Mouse (Mus musculus) midbrain, embryonic 11.5 days (tissue): Measurements from ENCODE around the gene Doxl2. TPM values are rescaled to one million over a fixed set of nuclear protein-coding genes. Genes with fewer than 3 reads are reported as not detected.

Experiments used
- ATAC-seq: fragments of 200-750 bp; cut with Nextera tagmentation; 2 replicates; pipeline ENCODE4 v1.8.0; 2017; ENCODE audit warnings: moderate TSS enrichment, moderate library complexity; ENCODE audit not compliant: low FRiP score
- DNase-seq: peaks from one replicate; pipeline ENCODE4 v3.0.0; 2015; ENCODE audit warnings: low spot score; ENCODE audit errors: missing footprints
- H3K27ac ChIP-seq: fragments of 300-500 bp; sonication (generic); 2 replicates; pipeline ENCODE4 v1.5.1; 2014; ENCODE audit warnings: low read depth, low read length
- H3K27me3 ChIP-seq: fragments of 300-500 bp; sonication (generic); 2 replicates; pipeline ENCODE4 v1.6.1; 2014; ENCODE audit warnings: mild to moderate bottlenecking, low read length, moderate library complexity, mixed read lengths; ENCODE audit not compliant: control insufficient read depth, insufficient read depth
- H3K36me3 ChIP-seq: fragments of 300-500 bp; sonication (generic); 2 replicates; pipeline ENCODE4 v1.6.1; 2014; ENCODE audit warnings: mild to moderate bottlenecking, low read length, moderate library complexity, mixed read lengths; ENCODE audit not compliant: control insufficient read depth, insufficient read depth
- H3K4me1 ChIP-seq: fragments of 300-500 bp; sonication (generic); 2 replicates; pipeline ENCODE4 v1.6.1; 2014; ENCODE audit warnings: low read length; ENCODE audit not compliant: control insufficient read depth, insufficient read depth
- H3K4me2 ChIP-seq: fragments of 300-500 bp; sonication (generic); 2 replicates; pipeline ENCODE4 v1.6.1; 2014; ENCODE audit warnings: mild to moderate bottlenecking, moderate library complexity
- H3K4me3 ChIP-seq: fragments of 300-500 bp; sonication (generic); 2 replicates; pipeline ENCODE4 v1.5.1; 2014; ENCODE audit warnings: low read depth, low read length
- H3K9ac ChIP-seq: fragments of 300-500 bp; sonication (generic); 2 replicates; pipeline ENCODE4 v1.6.1; 2014; ENCODE audit warnings: low read length
- H3K9me3 ChIP-seq: fragments of 300-500 bp; sonication (generic); 2 replicates; pipeline ENCODE4 v1.6.1; 2016; ENCODE audit warnings: low read length; ENCODE audit not compliant: control insufficient read depth
- WGBS: fragments of 180-500 bp; shearing (Covaris S2); extraction: QIAGEN DNeasy Blood & Tissue Kit; methylation state at CpG from one replicate; pipeline ENCODE4 v1.1.7; 2014; 5-methylcytosine and 5-hydroxymethylcytosine counted together
- polyA plus RNA-seq: library from polyadenylated mRNA; unstranded; fragments of >200 nt; fragmentation: Nextera tagmentation; extraction: Ambion mirVana; gene quantifications from 2 replicates; pipeline ENCODE4 v1.2.1, GENCODE M21; 2014

Doxl2 gene
- not detected in 2 replicates for polyA plus RNA-seq

GRCm38 (mm10) chr6:48974663-48975062 is at the start of gene Doxl2:
Gene Doxl2, plus strand, starts transcription at chr6:48974963.
- H3K27me3 ChIP-seq, result no peaks in the 10 kb centered on the region
- no peak for ATAC-seq
- no peaks in the 10 kb centered on the region for H3K36me3 ChIP-seq
- H3K9me3 ChIP-seq, result no peaks in the 10 kb centered on the region
- no peaks in the 10 kb centered on the region for H3K4me1 ChIP-seq
- DNase-seq, result no peak
- H3K4me3 ChIP-seq, result no peak within 1 kb of the TSS
- H3K27ac ChIP-seq, result no peak within 1 kb of the TSS
- H3K4me2 ChIP-seq, result no peak within 1 kb of the TSS
- WGBS, result 89% methylated on average over 2 of the region's 2 CpGs
- no peak within 1 kb of the TSS for H3K9ac ChIP-seq

- Histone ChIP-seq H3K27ac (no peak within 1 kb of the TSS), H3K4me3 (no peak within 1 kb of the TSS), H3K9me3 (no peaks in the 10 kb centered on the region), H3K4me1 (no peaks in the 10 kb centered on the region), H3K4me2 (no peak within 1 kb of the TSS), H3K27me3 (no peaks in the 10 kb centered on the region), H3K9ac (no peak within 1 kb of the TSS), H3K36me3 (no peaks in the 10 kb centered on the region)
- 92% methylated on average over 5 of the region's 5 CpGs for WGBS
- ATAC-seq, result no peak
- no peak for DNase-seq
Observed at GRCm38 (mm10) chr6:48929595-48929994, 45.2 kb upstream of the Doxl2 start, which contains the start of gene 1600015I10Rik. Gene 1600015I10Rik, plus strand, starts transcription at chr6:48929895.

GRCm38 (mm10) chr6:48949596-48949995 is 25.2 kb upstream of the Doxl2 start:
- no peak overlapping the region for H3K4me2 ChIP-seq
- H3K4me1 ChIP-seq, result no peaks in the 10 kb centered on the region
- no peak overlapping the region for H3K9ac ChIP-seq
- no peaks in the 10 kb centered on the region for H3K36me3 ChIP-seq
- no peak overlapping the region for H3K27ac ChIP-seq
- ATAC-seq (no peak), DNase-seq (no peak)
- H3K9me3 ChIP-seq, result no peaks in the 10 kb centered on the region
- WGBS, result 79% methylated on average over 2 of the region's 2 CpGs
- no peak overlapping the region for H3K4me3 ChIP-seq
- H3K27me3 ChIP-seq, result no peaks in the 10 kb centered on the region

GRCm38 (mm10) chr6:48950676-48951075 is 24.1 kb upstream of the Doxl2 start:
- no peak overlapping the region for H3K4me2 ChIP-seq
- H3K27ac ChIP-seq, result no peak overlapping the region
- no peak overlapping the region for H3K4me3 ChIP-seq
- ATAC-seq (no peak), DNase-seq (no peak)
- 93% methylated on average over 5 of the region's 5 CpGs for WGBS
- no peaks in the 10 kb centered on the region for H3K4me1 ChIP-seq
- H3K36me3 ChIP-seq, result no peaks in the 10 kb centered on the region
- no peaks in the 10 kb centered on the region for H3K27me3 ChIP-seq
- H3K9me3 ChIP-seq, result no peaks in the 10 kb centered on the region
- no peak overlapping the region for H3K9ac ChIP-seq

- no peak overlapping the region for H3K9ac ChIP-seq
- ATAC-seq (no peak), DNase-seq (no peak)
Observed at GRCm38 (mm10) chr6:48951630-48952029, 23.1 kb upstream of the Doxl2 start.

GRCm38 (mm10) chr6:48953220-48953619 is 21.5 kb upstream of the Doxl2 start:
- no peak for DNase-seq
- WGBS, result 83% methylated on average over 5 of the region's 5 CpGs
- Histone ChIP-seq H3K9me3 (no peaks in the 10 kb centered on the region), H3K27ac (no peak overlapping the region), H3K4me2 (no peak overlapping the region), H3K4me1 (no peaks in the 10 kb centered on the region), H3K36me3 (no peaks in the 10 kb centered on the region), H3K27me3 (no peaks in the 10 kb centered on the region), H3K9ac (no peak overlapping the region), H3K4me3 (no peak overlapping the region)
- no peak for ATAC-seq

More at GRCm38 (mm10) chr6:48951630-48952029, 23.1 kb upstream of the Doxl2 start:
- no peak overlapping the region for H3K4me3 ChIP-seq
- no peaks in the 10 kb centered on the region for H3K36me3 ChIP-seq
- no peaks in the 10 kb centered on the region for H3K9me3 ChIP-seq
- 91% methylated on average over 6 of the region's 6 CpGs for WGBS
- H3K4me1 ChIP-seq, result no peaks in the 10 kb centered on the region
- no peak overlapping the region for H3K27ac ChIP-seq
- H3K27me3 ChIP-seq, result no peaks in the 10 kb centered on the region
- H3K4me2 ChIP-seq, result no peak overlapping the region

- H3K27me3 ChIP-seq, result no peaks in the 10 kb centered on the region
- no peak overlapping the region for H3K4me2 ChIP-seq
- H3K9ac ChIP-seq, result no peak overlapping the region
- no peak overlapping the region for H3K27ac ChIP-seq
- 79% methylated on average over 5 of the region's 5 CpGs for WGBS
- no peak for DNase-seq
- no peaks in the 10 kb centered on the region for H3K9me3 ChIP-seq
- ATAC-seq, result no peak
- no peak overlapping the region for H3K4me3 ChIP-seq
- no peaks in the 10 kb centered on the region for H3K36me3 ChIP-seq
- H3K4me1 ChIP-seq, result no peaks in the 10 kb centered on the region
Observed at GRCm38 (mm10) chr6:48954211-48954610, 20.6 kb upstream of the Doxl2 start.

- Histone ChIP-seq H3K9ac (no peak overlapping the region), H3K4me2 (no peak overlapping the region), H3K4me1 (no peaks in the 10 kb centered on the region), H3K27me3 (no peaks in the 10 kb centered on the region), H3K27ac (no peak overlapping the region), H3K36me3 (no peaks in the 10 kb centered on the region), H3K9me3 (no peaks in the 10 kb centered on the region), H3K4me3 (no peak overlapping the region)
- DNase-seq, result peak; percentile 85
- ATAC-seq, result no peak
- WGBS, result 55% methylated on average over 1 of the region's 1 CpGs
Observed at GRCm38 (mm10) chr6:48954946-48955345, 19.8 kb upstream of the Doxl2 start.

- ATAC-seq (no peak), DNase-seq (no peak)
- H3K36me3 ChIP-seq, result no peaks in the 10 kb centered on the region
- H3K27me3 ChIP-seq, result no peaks in the 10 kb centered on the region
- H3K4me2 ChIP-seq, result no peak overlapping the region
- no peak overlapping the region for H3K4me3 ChIP-seq
- H3K9ac ChIP-seq, result no peak overlapping the region
- H3K9me3 ChIP-seq, result no peaks in the 10 kb centered on the region
- 94% methylated on average over 4 of the region's 4 CpGs for WGBS
- H3K4me1 ChIP-seq, result no peaks in the 10 kb centered on the region
- no peak overlapping the region for H3K27ac ChIP-seq
Observed at GRCm38 (mm10) chr6:48956785-48957184, 18.0 kb upstream of the Doxl2 start.

- Histone ChIP-seq H3K9me3 (no peaks in the 10 kb centered on the region), H3K4me2 (no peak overlapping the region), H3K27ac (no peak overlapping the region), H3K27me3 (no peaks in the 10 kb centered on the region), H3K4me3 (no peak overlapping the region), H3K36me3 (no peaks in the 10 kb centered on the region), H3K9ac (no peak overlapping the region), H3K4me1 (no peaks in the 10 kb centered on the region)
- ATAC-seq, result no peak
- 71% methylated on average over 1 of the region's 1 CpGs for WGBS
- no peak for DNase-seq
Observed at GRCm38 (mm10) chr6:48958053-48958452, 16.7 kb upstream of the Doxl2 start.
